Mouse (Mus musculus): Measurements from ENCODE around the gene Gm26558.

DNA sequence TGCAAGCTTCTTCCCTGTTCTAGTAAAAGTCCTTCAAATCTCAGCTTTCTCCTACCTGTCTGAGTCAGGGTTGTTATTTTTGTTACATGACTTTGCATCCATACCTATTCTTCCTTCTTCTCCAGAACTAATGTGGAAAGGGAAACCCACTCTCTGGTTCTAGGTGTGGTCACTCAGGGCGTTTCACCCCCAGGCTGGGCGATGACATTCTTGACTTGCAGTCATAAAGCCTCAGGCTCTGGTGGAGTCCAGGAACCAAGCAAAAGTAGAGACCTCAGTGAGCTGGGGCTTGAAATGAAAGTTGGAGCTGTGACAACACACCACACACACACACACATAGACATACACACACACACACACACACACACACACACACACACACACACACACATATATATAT, 45.8 kb downstream of the Gm26558 start:
- no peak for TF ChIP-seq POLR2A (IDR thresholded peaks at IDR 0.05; ENCODE audit: borderline replicate concordance, low read depth, low read length)
- no peak for TF ChIP-seq CTCF (IDR thresholded peaks at IDR 0.05; ENCODE audit: low read depth, low read length)

Measured in bone marrow macrophage, adult 2 months (primary cell).